Mouse (Mus musculus) small intestine, adult 2 months (tissue): ENCODE measurements around the gene Ehbp1.

Experiments used
- CTCF ChIP-seq: fragments of 200-500 bp; IDR thresholded peaks from 2 replicates; pipeline ENCODE4 v1.5.1; 2012; ENCODE audit warnings: low read depth, mild to moderate bottlenecking, control low read depth, inconsistent platforms, low read length, moderate library complexity, mixed read lengths; ENCODE audit not compliant: insufficient replicate concordance, insufficient read length; ENCODE audit errors: extremely low read depth
- POLR2A ChIP-seq: fragments of 200-500 bp; IDR thresholded peaks from 2 replicates; pipeline ENCODE4 v1.6.1; 2012; ENCODE audit warnings: low read depth, mild to moderate bottlenecking, control low read depth, inconsistent platforms, low read length, moderate library complexity

- TF ChIP-seq CTCF (no peak), POLR2A (no peak)
Observed at GRCm38 (mm10) chr11:22383532-22383931, 41.4 kb upstream of the Ehbp1 start.
